Mouse (Mus musculus): ENCODE measurements around the gene Zfp865.

DNA sequence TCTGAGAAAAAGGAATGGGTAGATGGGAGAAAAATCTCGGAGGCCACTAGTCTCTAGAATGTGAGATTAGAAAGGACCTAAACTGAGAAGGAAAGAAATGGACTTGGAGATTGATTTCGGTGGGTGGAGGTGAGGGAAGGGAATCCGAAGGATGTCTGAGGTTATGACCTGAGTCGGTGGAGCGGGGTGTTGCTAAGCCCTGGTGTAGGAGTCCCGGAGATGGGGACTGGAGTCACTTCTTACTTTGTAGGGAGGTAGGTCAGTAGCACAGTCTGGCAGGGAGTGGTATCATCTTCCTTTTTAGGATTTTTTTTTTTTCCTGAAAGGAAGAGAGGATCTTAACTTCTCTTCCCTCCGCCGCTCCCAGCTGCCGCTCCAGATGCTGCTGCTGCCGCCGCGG lies 32.3 kb downstream of the Zfp865 start:
- TF ChIP-seq CTCF (conservative IDR thresholded peaks at IDR 0.05; ENCODE audit: insufficient read depth, insufficient read length, low read depth, low read length) (no peak), POLR2A (IDR thresholded peaks at IDR 0.05; ENCODE audit: low read depth, low read length) (no peak)
